Mouse (Mus musculus) retina, embryonic 14.5 days (tissue): Measurements from ENCODE around the gene Il23r.
"Not testable (repeated sequence)": the region's sequence is repeated elsewhere in the genome, so short reads cannot be mapped to it uniquely, and the experiment has no call there.

Experiments used
- DNase-seq: peaks from one replicate; pipeline ENCODE4 v3.0.0-alpha.2; 2015; ENCODE audit warnings: low spot score

Il23r gene

DNA sequence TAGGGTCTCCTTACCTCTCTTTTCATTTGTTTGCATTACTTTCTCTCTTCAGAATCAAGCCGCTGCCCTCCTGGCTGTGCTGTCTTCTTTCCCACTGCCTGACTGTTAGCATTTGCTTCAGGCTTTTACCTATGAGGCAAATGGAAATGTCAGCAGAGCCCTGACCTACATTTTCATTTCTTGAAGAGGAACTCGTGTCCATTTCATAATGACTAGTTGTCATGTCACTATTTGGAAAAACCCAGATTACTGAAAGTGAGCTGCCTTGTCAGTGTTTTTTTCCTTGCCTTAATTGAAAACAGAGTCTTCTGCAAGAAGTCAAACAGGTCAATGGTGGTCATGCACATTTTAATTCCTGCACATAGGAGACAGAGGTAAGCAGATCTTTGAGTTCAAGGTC lies at the start of gene Il23r:
Gene Il23r (minus strand): TSS at position 101 of the 400 bp plus-strand sequence.
- no peak for DNase-seq

DNA sequence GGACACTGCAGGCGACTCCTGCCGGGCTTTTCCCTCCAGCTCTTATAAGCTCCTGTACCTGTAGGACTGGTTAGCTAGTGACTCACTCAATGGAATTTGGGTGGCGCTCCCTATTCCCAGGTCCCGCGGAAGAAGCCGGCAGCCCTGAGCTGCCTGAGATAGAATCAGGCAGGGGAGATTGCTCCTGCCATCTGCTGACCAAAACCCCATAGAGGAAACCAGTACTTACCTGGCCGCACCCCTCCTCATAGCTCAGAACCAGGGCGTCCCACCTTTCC lies 44.1 kb upstream of the Il23r start, which contains the start of gene Tacstd2:
Gene Tacstd2 (minus strand): TSS at position 20 of the 278 bp plus-strand sequence.
- DNase-seq = peak; percentile 26

DNA sequence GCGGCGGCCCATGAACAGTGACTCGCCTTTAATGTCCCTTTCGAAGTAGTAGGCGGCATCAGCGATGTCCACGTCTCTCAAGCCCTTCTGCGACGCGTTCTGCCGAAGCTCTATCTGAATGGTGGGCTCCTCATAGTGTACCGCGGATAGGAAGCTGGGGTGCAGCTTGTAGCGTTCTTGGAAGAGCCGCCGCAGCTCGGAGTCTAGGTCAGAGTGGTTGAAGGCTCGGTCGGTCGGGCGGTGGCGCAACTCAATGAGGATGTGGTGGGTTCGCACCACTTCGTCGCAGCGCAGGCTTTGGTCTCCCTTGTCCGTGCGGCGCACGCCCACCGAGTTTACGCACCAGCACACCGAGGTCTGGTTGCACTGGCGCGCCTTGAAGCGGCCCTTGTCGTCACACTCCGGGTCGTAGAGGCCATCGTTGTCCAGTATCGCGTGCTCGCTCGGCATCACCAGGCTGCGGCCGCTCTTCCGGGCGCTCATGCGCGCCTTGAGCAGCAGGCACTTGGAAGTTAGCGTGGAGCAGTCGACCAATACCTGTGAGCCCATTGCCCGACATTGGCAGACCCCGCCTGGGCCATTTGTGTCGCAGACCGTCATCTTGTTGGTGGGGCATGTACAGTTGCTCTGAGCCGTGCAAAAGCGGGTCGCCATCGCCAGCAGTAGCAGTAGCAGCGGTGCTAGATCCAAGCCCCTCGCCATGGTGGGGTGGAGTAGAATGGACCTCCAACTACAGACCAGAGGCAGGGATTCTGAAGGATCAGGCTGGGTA lies 43.5 kb upstream of the Il23r start:
- peak; percentile 57 for DNase-seq

DNA sequence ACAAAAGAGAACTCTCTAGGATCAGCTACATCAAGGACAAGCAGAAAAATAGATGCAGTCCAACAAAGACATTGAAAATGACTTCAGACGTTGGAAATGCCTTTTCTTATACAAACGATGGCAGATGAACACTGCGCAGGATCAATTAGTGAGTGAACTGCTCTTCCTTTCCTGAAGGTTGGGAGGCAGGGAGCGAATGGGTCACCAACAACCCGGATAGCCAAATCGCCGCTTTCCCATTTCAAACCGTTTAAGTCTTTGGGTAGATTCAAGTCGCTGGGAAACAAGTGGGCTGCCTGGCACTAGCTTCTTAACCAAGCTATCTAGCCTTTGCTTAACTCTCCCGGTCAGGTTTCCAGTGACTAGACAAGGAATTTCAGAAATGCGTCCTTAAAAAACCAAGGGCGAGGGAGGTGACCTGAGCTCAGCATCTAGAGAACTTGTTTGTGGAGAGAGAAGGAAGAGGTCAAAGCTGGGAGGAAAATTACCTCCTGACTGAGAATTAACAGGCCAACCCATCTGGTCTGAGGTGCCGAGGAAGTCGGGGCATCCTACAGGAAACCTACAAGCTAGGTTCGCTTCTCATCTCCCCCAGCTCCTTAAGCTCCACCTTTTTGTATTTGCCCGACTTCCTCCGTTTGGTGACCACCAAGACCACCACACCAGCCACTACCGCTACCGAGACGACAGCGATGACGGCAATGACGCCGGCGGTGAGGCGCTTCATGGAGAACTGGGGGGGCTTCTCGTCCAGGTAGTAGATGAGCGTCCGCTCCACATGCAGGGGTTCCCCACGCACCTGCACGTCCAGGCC lies 42.7 kb upstream of the Il23r start:
- DNase-seq = peak; percentile 25

DNA sequence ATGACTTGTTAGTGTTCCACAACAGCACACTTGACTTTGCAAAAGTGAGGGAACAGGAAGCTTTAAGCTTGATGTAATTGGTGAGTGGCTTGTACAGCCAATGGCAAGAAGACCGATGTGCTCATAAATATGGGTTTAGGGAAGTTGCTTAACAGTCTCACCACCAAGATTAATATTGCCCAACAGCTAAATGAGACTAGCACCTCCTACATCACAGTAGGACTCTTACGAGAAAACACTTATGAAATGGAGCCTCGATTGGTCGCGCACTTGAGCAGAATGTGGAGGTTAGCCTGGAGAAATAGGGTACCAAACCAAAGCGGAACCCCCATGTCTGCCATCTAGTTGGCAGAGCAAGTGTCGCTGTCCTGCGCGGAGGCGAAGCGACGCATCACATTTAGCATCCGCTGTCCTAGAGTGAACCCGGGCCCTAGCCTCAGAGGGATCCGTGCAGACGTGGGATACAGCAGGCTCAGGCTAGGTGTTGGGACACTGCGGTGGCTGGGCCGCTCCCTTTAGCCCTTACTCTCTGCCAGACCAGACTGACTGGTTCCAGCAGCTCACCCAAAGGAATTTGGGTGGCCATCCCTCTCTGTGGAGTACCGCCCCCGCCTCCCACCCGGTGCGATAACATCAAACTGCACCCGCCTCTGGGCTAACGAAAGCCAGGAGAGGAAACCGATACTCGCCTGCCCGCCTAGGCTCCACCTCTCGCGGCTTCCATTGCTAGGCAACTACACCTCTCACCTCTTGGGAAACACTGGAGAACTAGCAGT lies 41.2 kb upstream of the Il23r start:
- DNase-seq = peak; percentile 24

DNA sequence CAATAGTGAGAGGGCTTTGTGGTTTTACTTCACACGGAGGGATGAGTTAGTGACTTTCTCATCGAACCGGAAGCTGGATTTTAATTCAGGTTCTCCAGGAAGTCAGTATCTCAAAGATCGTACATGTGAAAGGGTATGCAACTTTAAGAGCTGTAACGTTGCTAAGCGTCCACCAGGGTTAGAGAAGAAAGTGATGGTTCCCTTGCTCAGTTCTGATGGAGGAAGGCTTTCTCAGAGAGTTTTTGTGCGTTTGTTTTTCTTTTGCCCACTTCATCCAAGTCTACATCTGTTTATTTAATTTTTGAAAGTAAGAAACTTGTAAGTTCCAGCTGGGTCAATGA lies 40.1 kb upstream of the Il23r start:
- DNase-seq = peak; percentile 6

DNA sequence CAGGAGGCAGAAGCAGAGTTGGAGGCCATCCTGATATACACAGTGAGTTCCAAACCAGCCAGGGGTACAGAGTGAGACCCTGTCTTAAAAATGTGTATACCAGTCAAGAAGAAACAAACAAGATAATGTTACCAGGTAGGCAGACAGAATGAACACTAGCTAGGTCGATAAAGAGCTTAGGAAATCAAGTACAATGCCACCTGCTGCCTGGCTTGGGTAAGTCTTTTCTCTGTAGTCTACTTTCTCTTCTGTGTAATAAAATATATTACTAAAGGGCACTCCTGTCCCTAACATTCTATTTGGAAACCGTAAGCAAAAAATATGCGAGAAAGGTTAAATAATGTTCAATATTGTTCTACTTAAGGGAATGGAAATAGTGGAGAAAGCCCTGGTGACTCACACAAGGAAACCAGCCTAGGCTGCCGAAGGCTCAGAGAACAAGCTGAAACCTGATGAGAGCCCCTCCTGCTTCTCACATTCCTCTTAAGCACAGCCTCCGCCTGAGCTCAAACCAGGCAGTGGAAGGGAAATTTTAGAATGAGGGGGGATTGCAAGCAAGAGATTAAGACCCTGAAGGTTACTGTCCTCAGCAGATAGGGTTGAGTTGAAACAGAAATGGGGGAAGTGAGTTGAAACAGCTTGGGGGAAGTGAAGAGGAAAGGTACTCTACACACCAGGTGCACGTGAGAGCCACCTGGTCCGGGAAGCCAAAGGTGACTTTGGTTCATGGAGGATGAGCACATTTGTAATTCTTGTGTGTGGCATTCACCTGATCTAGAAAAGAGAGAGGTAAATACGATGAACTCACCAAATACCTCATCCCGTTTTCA lies 39.6 kb upstream of the Il23r start:
- no peak for DNase-seq

DNA sequence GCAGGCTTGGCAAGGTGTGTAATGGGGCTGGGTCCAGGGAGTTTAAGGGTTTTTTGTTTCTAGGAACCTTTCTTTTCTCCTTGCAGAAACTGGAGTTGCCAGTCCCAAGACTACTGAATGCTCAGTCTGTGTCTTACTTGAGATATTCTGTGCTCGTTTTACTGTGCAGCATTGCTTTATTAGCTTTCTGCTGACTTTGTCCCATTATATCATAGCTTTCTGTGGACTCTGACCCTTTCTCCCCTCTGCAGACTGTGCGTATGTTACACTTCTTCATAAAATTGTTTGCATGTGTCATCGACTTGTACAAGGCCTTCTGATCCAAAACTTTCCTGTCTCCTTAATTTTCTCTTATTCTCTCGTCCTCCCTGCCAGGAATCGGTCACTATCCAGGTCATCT lies 34.7 kb upstream of the Il23r start:
- DNase-seq = no peak

DNA sequence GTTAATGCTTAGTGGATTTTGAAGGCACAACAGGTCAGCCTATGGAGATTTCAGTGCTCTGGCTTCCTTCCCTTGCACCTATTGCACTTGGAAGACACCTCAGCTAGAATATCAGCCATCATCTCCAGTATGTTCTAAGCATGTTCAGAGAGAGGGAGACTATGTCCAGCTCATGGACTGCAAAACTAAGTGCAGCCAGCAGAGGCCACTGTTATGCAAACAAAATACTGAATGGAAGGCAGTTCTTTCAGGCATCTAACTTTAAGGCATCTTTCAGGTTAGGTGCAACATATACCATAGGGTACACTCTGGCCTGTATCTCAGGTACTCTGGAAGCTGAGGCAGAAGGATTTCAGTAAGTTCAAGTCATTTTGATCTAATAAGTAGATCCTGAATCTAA lies 19.1 kb upstream of the Il23r start:
- peak; percentile 56 for DNase-seq

DNA sequence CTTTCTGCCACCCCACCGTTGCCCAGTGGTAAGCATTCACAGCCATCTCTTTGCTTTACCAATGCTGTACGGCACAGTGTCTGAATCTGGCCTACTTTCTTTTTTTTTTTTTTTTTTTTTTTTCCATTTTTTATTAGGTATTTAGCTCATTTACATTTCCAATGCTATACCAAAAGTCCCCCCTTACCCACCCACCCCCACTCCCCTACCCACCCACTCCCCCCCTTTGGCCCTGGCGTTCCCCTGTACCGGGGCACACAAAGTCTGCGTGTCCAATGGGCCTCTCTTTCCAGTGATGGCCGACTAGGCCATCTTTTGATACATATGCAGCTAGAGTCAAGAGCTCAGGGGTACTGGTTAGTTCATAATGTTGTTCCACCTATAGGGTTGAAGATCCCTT lies 10.3 kb upstream of the Il23r start:
- not testable (repeated sequence) for DNase-seq

DNA sequence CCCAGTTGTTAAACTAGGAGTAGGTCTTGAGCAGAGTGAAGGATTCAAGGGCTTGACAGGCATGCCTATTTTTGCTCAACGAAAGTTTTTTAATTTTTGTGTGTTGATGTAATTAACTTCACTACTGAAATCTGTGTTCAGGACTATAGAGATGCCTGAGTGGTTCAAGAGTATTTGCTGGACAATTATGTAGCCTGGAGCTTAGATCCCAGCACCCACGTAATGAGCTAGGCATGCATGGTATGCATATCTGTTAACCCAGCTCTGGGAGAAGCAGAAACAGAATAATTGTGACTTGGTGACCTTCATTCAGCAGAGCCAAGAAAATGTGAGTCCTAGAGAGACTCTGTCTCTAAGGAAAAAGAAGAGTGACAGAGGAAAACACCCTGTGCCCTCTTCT lies 10.6 kb downstream of the Il23r start:
- peak; percentile 4 for DNase-seq

DNA sequence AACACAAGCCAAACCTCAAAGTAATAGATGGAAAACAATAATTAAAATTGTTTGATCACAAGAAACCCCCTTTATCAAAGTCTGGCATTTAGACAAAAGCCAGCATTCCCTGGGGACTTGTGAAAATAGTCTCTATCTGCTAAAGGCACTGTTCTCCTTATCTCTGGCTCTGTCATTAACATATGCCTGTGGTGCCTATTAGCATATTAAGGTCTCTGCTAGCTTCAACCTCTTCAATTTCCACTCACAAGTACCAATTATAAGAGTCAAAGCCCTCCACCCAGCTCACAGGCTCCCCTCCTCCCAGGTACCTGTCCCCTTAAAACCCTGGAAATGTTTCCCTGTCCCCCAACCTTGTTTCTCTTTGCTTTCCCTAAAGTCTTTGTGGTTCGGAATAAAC lies 20.4 kb downstream of the Il23r start:
- no peak for DNase-seq

DNA sequence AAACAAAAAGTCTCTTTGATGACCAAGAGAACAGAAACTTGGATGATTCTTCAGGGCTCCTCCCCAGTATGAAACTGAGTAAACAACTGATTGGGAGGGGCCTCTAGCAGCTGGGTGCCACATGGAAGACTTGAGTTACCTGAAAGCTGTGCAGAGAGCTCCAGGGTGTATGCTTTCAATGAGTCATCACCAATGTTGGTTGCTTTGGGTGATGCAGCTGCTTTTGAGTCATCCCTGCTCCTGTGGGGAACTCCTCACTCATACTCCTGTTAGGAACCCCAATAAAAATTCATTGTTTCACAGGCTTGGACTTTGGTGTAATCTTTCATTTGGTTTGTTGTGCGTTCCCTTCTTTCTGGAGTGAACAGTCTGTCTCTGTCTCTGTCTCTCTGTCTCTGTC lies 32.2 kb downstream of the Il23r start:
- DNase-seq = no peak

DNA sequence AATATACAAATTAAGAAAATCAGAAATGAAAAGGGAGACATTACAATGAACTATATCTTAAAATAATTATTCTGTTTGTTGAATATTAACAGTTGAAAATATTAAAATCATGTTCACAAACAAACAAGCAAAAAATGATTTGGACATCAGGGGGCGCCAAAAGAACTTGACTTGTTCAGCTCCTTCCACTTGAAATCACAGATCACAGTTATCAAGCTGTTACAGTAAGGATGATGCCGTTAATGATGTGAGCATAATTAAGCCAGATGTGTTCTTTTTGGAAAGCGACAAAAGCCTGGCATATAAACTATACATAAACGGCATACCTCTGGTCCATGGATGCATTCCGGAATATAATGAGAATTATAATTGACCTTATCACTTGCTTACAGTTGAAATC lies 40.3 kb downstream of the Il23r start:
- peak; percentile 68 for DNase-seq

DNA sequence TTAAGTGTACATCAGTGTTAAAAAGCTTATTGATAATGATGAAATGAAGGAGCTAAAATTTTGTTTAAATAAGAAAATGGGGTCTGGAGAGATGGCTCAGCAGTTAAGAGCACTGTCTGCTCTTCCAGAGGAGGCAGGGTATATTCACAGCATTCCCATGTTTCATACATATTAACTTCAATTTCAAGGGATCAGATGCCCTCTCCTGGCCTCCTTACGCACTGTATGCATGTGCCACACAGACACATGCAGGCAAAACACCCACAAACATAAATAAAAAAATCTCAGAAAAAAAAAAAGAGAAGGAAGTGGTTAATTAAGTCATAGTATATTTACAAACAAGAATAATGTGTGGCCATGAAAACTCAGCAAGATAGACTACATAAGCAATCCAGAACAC lies 45.8 kb downstream of the Il23r start:
- peak; percentile 5 for DNase-seq

DNA sequence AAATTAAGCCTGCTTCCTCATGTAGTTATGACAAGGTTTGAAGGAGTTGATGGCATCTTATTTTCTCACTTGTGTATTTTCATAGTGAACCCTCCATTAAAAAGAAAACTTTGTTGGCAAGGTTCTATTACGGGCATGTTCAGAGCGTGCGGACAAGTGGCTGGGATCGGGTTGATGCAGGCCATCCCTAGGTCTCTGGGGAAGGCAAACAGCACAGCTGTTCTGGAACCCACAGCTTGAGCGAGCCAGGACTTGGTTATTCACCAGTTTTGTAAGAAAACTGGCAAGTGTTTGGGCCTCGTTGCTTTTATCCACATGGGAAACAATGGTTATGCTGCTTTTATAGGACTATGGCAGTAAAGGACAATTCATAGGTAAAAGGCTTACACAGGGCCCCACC lies 48.5 kb downstream of the Il23r start:
- no peak for DNase-seq

DNA sequence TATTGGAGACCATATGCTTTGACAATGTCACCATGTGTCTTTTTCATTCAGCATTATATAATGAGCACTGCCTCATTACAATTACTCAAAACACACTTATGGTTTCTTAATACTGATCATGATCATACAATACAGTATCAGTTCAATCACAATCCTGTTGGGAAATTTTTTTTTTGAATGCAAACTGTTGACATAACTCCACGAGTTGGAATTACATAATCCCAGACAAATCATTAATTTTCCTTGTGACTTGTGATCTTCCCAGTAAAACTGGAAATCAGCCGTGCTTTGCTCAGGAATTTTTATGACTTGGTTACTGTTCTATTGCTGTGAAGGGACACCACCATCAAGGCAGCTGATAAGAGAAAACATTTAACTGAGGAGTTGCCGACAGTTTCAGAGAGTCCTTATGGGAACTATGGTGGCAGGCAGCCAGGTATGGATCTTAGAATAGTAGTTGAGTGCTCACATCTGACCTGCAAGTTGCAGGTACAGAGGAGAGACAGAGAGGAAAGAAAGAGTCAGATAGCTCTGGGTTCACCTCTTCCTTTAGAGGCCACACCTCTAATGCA lies 53.8 kb downstream of the Il23r start:
- no peak for DNase-seq

DNA sequence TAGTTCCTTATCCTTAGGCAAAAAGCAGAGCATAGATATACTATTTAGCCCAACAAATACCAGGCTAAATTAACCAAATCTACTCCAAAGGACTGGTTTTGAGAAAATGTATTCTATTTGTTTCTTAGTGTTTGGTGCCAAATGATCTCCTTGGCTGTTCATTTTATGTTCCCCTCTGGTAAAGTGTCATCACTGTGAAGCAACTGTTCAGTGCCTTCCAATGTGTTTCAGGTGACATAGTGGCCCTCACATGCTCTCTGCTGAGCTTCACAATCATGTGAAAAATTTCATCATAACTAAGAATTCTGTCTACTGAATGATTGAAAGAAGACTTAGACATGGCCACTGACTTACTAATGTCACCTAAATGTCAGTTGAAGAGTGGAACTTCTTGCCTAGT lies 54.6 kb downstream of the Il23r start:
- DNase-seq = no peak

DNA sequence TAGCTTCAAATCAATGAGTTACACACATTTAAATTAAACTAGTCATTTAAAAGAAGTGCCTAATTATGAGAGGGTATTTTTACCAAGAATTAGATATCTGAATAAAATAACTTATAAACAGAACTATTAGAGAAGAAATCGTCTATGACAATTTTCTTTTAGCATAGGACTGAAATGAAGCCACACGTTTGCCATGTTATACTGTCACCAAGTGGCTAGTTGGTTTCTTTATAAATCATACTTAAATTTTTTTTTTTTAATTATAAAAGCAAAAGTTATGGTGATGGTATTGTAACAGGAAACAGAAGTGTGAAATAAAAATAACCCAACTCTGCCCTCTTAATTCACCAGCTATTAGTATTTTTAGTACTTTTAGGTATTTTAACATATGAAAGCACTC lies 55.4 kb downstream of the Il23r start:
- DNase-seq = no peak

DNA sequence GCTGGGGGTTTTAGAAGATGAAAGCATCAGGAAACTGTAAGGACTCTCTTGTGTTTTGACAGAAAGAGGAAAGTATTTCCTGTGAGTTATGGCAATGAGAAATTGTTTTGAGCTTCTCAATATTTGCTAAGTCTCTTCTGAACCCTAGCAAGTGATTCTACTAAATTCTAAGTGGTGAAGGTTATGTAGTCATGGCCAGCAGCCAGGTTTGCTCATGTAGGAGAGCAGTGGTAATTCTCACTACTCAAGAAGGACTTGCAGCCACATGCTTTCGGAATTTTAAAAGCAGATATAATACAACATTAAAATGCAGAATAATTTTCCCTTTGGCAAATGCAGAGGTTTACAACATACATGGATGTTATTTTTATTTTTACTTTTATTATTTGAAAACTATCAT lies 55.9 kb downstream of the Il23r start:
- DNase-seq = no peak

DNA sequence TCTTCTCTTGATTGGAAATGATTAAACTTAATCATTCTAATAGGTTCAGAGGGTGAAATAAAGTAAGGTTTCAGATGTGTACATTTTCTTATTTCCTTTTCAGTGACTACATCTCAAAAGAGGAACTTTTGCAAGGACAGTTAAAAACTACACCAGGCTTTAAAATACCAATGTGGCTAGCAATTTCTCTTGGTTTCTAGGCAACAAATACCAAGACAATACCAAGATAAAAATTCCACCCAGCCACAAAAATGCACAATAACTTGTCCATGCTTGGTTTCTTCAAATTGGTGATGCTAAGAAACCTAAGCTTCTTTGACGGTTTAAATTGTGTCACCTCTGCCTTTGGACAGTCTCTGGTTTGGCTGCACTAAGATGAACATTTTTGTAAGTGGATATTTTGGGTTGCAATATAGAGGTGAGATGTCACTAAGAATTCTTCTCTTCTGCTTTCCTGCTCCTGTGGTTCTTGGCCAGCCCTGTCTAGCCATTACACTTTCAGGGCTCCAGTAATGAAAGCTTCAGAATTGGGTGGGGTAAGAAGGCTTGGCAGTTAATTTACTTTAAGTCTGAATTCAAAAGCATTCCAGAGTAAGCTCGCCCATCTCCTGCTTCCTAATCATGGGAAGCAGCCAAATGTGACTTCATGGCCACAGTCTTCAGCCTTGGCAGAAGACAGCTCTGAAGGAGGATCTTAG lies 56.8 kb downstream of the Il23r start:
- no peak for DNase-seq
